Mouse (Mus musculus): ENCODE results near the gene Fhl3.
"Not testable (repeated sequence)": the region's sequence is repeated elsewhere in the genome, so short reads cannot be mapped to it uniquely, and the experiment has no call there.

Fhl3 gene

GRCm38 (mm10) chr4:124683474-124683873 is 17.0 kb upstream of the Fhl3 start:
- DNase-seq (ENCODE audit: low spot score) = no peak

GRCm38 (mm10) chr4:124685004-124685403 is 15.5 kb upstream of the Fhl3 start:
- no peak for DNase-seq (ENCODE audit: low spot score)

GRCm38 (mm10) chr4:124685453-124685852 is 15.0 kb upstream of the Fhl3 start:
- DNase-seq (ENCODE audit: low spot score) = no peak

DNA sequence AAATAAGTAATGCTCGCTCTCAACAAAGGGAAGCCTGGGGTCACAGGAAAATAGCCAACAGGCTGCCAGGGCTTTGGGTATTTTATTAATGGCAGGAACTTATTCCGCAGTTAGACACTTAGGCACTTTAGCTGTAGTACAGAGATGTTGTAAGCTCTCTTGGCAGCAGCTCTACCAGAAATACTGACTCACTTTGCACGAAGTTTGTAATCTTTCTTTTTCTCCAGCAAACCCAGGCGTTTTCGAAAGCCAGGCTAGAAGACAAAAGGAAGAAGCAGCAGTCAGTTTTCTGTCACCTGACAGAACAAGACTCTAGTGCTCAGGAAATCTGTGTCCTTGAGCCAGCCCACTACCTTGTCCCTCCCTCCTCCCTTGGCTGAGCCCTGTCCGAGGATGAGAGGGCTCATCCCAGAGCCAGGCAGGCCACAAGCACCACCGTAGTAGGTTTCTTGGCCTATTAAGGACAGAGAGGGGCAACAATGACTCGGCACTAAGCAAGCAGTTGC is 14.6 kb upstream of the Fhl3 start:
- DNase-seq (ENCODE audit: low spot score) = no peak

DNA sequence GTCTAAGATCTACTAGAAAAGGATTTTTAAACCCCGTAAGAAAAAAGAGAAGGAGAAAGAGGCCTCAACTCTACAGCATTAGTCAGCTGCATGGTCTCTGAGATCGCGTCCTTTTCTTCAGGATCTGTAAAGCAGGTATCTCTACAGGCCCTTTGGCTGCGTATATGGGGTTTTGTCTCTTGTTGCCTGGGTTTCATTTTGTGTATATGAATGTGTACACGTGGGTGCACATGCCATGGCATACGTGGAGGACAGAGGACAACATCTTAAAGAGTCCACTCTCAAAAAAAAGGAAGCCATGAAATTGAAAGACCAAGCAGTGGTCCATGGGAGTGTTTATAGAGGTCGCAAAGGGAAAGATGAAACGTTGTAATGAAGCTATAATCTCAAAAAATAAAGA is 9.0 kb upstream of the Fhl3 start:
- DNase-seq (ENCODE audit: low spot score) = no peak

DNA sequence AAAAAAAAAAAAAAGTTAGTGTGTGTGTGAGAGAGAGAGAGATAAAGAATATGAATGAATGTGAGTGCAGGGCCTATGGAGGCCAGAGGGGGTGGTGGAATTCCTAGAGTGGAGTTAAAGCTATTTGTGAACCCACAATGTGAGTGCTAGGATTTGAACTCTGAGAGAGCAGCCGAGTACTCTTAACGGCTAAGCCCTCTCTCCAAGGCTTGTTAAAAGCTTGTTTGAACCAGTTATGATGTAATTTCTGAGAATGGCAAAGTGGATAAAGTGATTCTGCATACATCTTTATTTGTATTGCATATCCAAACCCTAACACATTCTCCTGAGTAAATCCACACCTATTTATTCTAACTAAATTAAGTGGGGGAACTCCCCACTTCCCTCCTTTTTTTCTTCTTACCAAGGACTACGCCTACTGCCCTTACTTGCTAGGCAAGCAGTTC is 8.1 kb upstream of the Fhl3 start:
- DNase-seq (ENCODE audit: low spot score) = no peak

DNA sequence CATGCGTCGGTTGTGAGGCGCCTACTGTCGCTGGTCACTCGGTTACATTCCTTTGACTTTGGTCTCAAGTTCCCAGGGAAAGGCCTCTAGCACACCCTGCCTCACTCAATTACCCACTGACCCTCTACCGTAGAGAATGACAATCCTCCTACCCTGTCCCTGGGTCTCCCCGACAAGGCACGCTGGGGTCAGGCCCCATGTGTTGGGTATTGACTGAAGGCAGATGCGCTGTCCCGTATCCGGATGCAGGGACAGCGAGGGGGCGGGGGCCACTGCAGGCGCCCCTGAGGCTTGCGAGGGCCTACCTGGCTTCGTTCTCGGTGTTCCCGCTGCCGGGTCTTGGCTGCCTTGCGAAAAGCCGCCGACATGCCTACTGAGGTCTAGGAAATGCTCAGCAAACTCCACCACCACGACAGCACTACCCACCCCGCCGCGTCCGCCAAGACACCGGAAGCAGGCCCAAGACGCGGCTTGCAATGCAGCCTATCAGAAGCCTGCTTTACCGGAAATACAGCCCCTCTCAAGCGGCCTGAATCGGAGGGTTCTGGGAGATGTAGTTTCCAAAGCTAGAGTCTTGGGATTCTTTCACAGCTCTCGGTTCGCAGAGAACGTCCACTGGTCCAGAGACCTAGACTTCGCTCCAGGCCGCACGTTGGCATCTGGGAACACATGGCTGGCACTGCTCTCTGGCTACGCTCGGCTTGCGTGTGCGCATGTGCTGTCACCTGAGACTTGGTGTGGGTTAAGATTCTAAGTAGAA is 7.2 kb upstream of the Fhl3 start, which contains the start of gene Utp11:
Utp11 (minus strand) TSS at position 466 of the 760 bp plus-strand sequence.
- DNase-seq (ENCODE audit: low spot score) = peak; percentile 66

GRCm38 (mm10) chr4:124694572-124694971 is 5.9 kb upstream of the Fhl3 start:
- no peak for DNase-seq (ENCODE audit: low spot score)

GRCm38 (mm10) chr4:124695786-124696516 is 4.5 kb upstream of the Fhl3 start:
- DNase-seq (ENCODE audit: low spot score) = no peak

GRCm38 (mm10) chr4:124699791-124700190 is 710 bp upstream of the Fhl3 start:
- no peak for DNase-seq (ENCODE audit: low spot score)

- DNase-seq (ENCODE audit: low spot score) = no peak
Observed at GRCm38 (mm10) chr4:124701052-124701845, 748 bp downstream of the Fhl3 start.

- DNase-seq (ENCODE audit: low spot score) = no peak
Observed at GRCm38 (mm10) chr4:124701916-124702315, 1.4 kb downstream of the Fhl3 start.

DNA sequence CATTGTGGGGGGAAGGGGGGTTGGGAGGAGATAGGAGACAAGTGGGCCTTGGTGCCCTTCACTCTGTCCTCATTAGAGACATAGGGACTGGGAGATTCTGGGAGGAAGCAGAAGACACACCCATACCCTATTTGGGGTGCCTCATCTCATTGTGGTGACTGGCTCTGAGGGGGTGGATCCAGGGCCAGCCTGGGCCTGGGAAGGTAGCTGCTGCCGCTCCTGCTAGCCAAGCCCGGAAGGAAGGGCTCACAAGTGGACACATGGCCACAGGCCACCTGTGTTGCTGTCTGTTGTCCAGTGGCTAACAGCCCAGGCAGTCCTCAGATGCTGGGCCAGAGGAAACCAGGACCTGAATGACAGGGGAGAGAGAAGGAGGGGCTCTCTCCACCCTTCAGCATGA is 2.9 kb downstream of the Fhl3 start:
- DNase-seq (ENCODE audit: low spot score) = no peak

GRCm38 (mm10) chr4:124703881-124704796 is 3.6 kb downstream of the Fhl3 start:
- DNase-seq (ENCODE audit: low spot score) = no peak

- DNase-seq (ENCODE audit: low spot score) = no peak
Observed at GRCm38 (mm10) chr4:124704797-124705474, 4.4 kb downstream of the Fhl3 start.

GRCm38 (mm10) chr4:124705661-124706269 is 5.3 kb downstream of the Fhl3 start:
- DNase-seq (ENCODE audit: low spot score) = no peak

- DNase-seq (ENCODE audit: low spot score) = not testable (repeated sequence)
Observed at GRCm38 (mm10) chr4:124707381-124708199, 7.1 kb downstream of the Fhl3 start.

DNA sequence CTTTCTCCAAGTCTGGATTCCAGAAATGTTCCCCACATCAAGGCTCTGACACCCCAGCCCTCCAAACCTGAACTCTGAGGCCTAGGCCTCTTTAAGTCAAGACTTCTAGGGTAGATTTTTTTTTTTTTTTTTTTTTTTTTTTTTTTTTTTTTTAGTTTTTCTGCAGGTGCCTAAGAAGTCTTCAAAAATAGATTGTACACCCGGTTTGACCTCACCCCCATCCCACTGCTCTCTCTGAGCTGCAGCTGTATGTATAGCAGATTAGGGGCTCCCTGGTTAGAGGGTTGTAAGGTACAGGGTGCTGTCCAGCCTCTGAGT is 7.7 kb downstream of the Fhl3 start:
- DNase-seq (ENCODE audit: low spot score) = not testable (repeated sequence)
